Mouse (Mus musculus) midbrain, embryonic 16.5 days (tissue): ENCODE measurements around the gene Hspa14. TPM values are rescaled to one million over a fixed set of nuclear protein-coding genes. Genes with fewer than 3 reads are reported as not detected.

Source experiments
- ATAC-seq: fragments of 200-750 bp; cut with Nextera tagmentation; 2 replicates; pipeline ENCODE4 v1.8.0; 2017; ENCODE audit warnings: moderate TSS enrichment
- H3K27ac ChIP-seq: fragments of 300-500 bp; sonication (generic); 2 replicates; pipeline ENCODE4 v1.5.1; 2014; ENCODE audit warnings: mild to moderate bottlenecking, low read length, mixed read lengths
- H3K27me3 ChIP-seq: fragments of 300-500 bp; sonication (generic); 2 replicates; pipeline ENCODE4 v1.6.1; 2014; ENCODE audit warnings: low read depth, low read length, mixed read lengths; ENCODE audit not compliant: control insufficient read depth, insufficient read depth
- H3K36me3 ChIP-seq: fragments of 300-500 bp; sonication (generic); 2 replicates; pipeline ENCODE4 v1.6.1; 2014; ENCODE audit warnings: mild to moderate bottlenecking, low read length, moderate library complexity, mixed read lengths; ENCODE audit not compliant: control insufficient read depth, insufficient read depth
- H3K4me1 ChIP-seq: fragments of 300-500 bp; sonication (generic); 2 replicates; pipeline ENCODE4 v1.6.1; 2014; ENCODE audit warnings: mild to moderate bottlenecking, low read length, mixed read lengths; ENCODE audit not compliant: control insufficient read depth, insufficient read depth
- H3K4me2 ChIP-seq: fragments of 300-500 bp; sonication (generic); 2 replicates; pipeline ENCODE4 v1.6.1; 2014; ENCODE audit warnings: mild to moderate bottlenecking, low read length, mixed read lengths
- H3K4me3 ChIP-seq: fragments of 300-500 bp; sonication (generic); 2 replicates; pipeline ENCODE4 v1.5.1; 2014; ENCODE audit warnings: low read depth, mild to moderate bottlenecking, low read length, moderate library complexity, mixed read lengths
- H3K9ac ChIP-seq: fragments of 300-500 bp; sonication (generic); 2 replicates; pipeline ENCODE4 v1.6.1; 2014; ENCODE audit warnings: low read depth, low read length, mixed read lengths
- H3K9me3 ChIP-seq: fragments of 300-500 bp; sonication (generic); replicated peaks from 2 replicates; pipeline ENCODE4 v1.6.1; 2014; ENCODE audit warnings: mild to moderate bottlenecking, low read length, mixed read lengths; ENCODE audit not compliant: control insufficient read depth, poor library complexity, severe bottlenecking
- WGBS: fragments of 180-500 bp; shearing (Covaris S2); extraction: QIAGEN DNeasy Blood & Tissue Kit; methylation state at CpG from one replicate; pipeline ENCODE4 v1.1.7; 2014; 5-methylcytosine and 5-hydroxymethylcytosine counted together
- polyA plus RNA-seq: library from polyadenylated mRNA; unstranded; fragments of >200 nt; fragmentation: Nextera tagmentation; extraction: Ambion mirVana; gene quantifications from 2 replicates; pipeline ENCODE4 v1.2.1, GENCODE M21; 2015

Hspa14 gene
- polyA plus RNA-seq, 1 experiment from 2014 or later, result 66.0 TPM

DNA sequence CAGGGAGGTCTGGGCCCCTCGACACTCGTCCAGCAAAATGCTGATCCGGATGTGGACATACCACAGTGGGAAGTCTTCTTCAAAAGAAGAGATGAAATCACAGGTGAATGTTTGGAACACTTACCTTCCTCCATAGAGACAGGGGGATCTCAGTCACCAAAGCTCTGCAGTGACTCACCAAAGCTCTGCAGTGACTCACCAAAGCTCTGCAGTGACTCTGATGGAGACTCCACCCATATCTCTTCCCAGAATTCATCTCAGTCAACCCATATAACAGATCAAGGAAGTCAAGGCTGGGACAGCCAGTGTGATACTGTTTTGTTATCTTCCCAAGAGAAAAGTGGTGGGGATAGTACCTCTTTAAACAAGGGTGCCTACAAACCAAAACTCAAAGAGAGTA is 59.5 kb downstream of the Hspa14 start:
- H3K4me3 ChIP-seq, result no peak overlapping the region
- H3K4me2 ChIP-seq, result no peak overlapping the region
- no peak for ATAC-seq
- no peaks in the 10 kb centered on the region for H3K4me1 ChIP-seq
- H3K27ac ChIP-seq, result no peak overlapping the region
- no peak overlapping the region for H3K9ac ChIP-seq
- WGBS, result 94% methylated on average over 3 of the region's 3 CpGs
- H3K27me3 ChIP-seq, result no peaks in the 10 kb centered on the region
- no peaks in the 10 kb centered on the region for H3K9me3 ChIP-seq
- peaks cover 11% of the 10 kb centered on the region for H3K36me3 ChIP-seq

DNA sequence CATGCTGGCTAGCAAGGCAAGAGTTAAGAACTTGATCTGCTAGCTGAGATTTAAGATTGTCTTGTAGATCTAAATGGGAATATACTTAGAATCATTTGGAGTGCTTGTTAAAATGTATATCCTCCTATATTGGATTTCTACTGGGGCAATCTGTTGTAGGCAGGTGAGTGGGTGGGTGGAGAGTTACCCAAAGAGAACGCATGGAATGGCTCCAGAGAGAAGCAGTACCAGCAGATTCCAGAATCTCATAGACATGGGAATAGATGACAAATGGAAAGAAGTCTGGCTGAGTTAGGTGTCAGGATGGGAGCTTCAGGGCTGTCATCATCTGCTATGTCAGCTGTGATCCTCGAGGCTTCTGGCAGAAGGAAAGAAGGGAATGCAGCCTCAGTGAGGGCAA is 63.2 kb downstream of the Hspa14 start:
- no peaks in the 10 kb centered on the region for H3K27me3 ChIP-seq
- no peak overlapping the region for H3K27ac ChIP-seq
- no peak for ATAC-seq
- no peak overlapping the region for H3K4me2 ChIP-seq
- H3K9ac ChIP-seq, result no peak overlapping the region
- peaks cover 17% of the 10 kb centered on the region for H3K36me3 ChIP-seq
- no peaks in the 10 kb centered on the region for H3K4me1 ChIP-seq
- no peaks in the 10 kb centered on the region for H3K9me3 ChIP-seq
- 95% methylated on average over 2 of the region's 2 CpGs for WGBS
- no peak overlapping the region for H3K4me3 ChIP-seq

DNA sequence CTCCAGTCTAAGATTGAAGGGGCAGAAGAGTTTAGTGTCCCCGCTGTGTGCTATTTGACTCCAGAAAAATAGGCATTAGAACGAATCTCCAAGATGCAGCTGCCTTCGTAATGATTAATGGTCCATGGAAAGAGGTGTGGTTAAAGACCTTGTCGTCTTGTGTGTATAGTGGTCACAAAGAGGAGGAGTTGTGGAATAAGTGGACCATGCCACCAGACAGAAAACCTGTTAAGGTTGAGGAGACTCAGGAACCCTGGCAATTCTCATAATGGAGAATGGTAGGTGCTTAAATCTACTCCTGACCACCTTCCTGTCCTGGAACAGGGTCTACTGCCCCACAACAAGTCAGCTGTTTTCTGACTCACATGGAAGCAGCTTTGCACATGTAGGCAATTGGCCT is 66.6 kb downstream of the Hspa14 start:
- no peaks in the 10 kb centered on the region for H3K4me1 ChIP-seq
- H3K4me2 ChIP-seq, result no peak overlapping the region
- no peak overlapping the region for H3K27ac ChIP-seq
- 89% methylated on average over 4 of the region's 4 CpGs for WGBS
- no peak overlapping the region for H3K9ac ChIP-seq
- H3K4me3 ChIP-seq, result no peak overlapping the region
- H3K27me3 ChIP-seq, result no peaks in the 10 kb centered on the region
- H3K36me3 ChIP-seq, result peaks cover 14% of the 10 kb centered on the region; the same call in 1 of the 2 replicates
- ATAC-seq, result no peak
- H3K9me3 ChIP-seq, result no peaks in the 10 kb centered on the region

DNA sequence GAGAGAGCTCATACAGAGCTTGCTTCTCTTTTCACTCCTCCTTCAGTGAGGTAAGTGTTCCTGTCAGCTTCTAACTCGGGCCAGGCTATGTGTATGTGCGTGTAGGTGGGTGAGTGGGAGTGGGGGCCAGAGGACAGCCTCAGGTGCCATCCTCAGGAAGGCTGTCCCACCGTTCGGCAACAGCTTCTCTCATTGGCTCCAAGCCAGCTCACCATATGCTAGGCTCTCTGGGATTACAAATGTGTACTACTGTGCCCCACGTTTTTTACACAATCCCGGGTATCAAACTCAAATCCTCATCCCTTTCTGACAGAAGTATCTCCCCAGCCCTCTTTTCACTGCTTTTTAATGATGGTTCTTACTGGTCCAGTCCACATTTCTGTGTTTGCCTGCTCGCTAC is 68.4 kb downstream of the Hspa14 start:
- H3K9me3 ChIP-seq, result no peaks in the 10 kb centered on the region
- 75% methylated on average over 7 of the region's 7 CpGs for WGBS
- H3K4me3 ChIP-seq, result no peak overlapping the region
- no peak overlapping the region for H3K27ac ChIP-seq
- H3K4me1 ChIP-seq, result no peaks in the 10 kb centered on the region
- no peak overlapping the region for H3K9ac ChIP-seq
- no peak overlapping the region for H3K4me2 ChIP-seq
- no peak for ATAC-seq
- H3K36me3 ChIP-seq, result peaks cover 16% of the 10 kb centered on the region
- no peaks in the 10 kb centered on the region for H3K27me3 ChIP-seq

Other genes starting within 250 kb of the Hspa14 start
- gene Nmt2, start 228.6 kb downstream of the Hspa14 start, polyA plus RNA-seq, result 121 and 122 TPM in 2 replicates
- 10.8 and 11.8 TPM in 2 replicates for gene Rpp38, start 180.2 kb downstream of the Hspa14 start, polyA plus RNA-seq
- gene Acbd7, start 176.6 kb downstream of the Hspa14 start, polyA plus RNA-seq, result 4.3 and 7.3 TPM in 2 replicates
- gene Olah, start 115.6 kb downstream of the Hspa14 start, polyA plus RNA-seq, result 0.13 and 0.14 TPM in 2 replicates
- 8.8 and 9.4 TPM in 2 replicates for gene Meig1, start 90.2 kb downstream of the Hspa14 start, polyA plus RNA-seq
- 6.6 and 9.7 TPM in 2 replicates for gene Dclre1c, start 88.7 kb downstream of the Hspa14 start, polyA plus RNA-seq
- 6.0 and 6.5 TPM in 2 replicates for gene Suv39h2, start 37.8 kb downstream of the Hspa14 start, polyA plus RNA-seq
- 8.1 and 8.7 TPM in 2 replicates for gene Gm45902, start within 50 bp of the Hspa14 start, polyA plus RNA-seq
- 0.23 and 0.37 TPM in 2 replicates for gene Cdnf, start 216 bp upstream of the Hspa14 start, polyA plus RNA-seq
- gene Fam107b, start 57.7 kb upstream of the Hspa14 start, polyA plus RNA-seq, result 27.9 and 32.1 TPM in 2 replicates